Mouse (Mus musculus) lung, embryonic 15.5 days (tissue): Measurements from ENCODE around the gene Sprr2i. TPM values are rescaled to one million over a fixed set of nuclear protein-coding genes. Genes with fewer than 3 reads are reported as not detected.

Experiments
- ATAC-seq: fragments of 200-750 bp; cut with Nextera tagmentation; 2 replicates; pipeline ENCODE4 v1.8.0; 2017; ENCODE audit warnings: moderate number of reproducible peaks, borderline replicate concordance; ENCODE audit not compliant: low FRiP score, low TSS enrichment; ENCODE audit errors: extremely low read depth
- H3K27ac ChIP-seq: fragments of 300-500 bp; sonication (generic); 2 replicates; pipeline ENCODE4 v1.5.1; 2015; ENCODE audit warnings: moderate library complexity, mild to moderate bottlenecking, inconsistent platforms
- H3K27me3 ChIP-seq: fragments of 300-500 bp; sonication (generic); 2 replicates; pipeline ENCODE4 v1.6.1; 2015; ENCODE audit warnings: inconsistent platforms
- H3K36me3 ChIP-seq: fragments of 300-500 bp; sonication (generic); 2 replicates; pipeline ENCODE4 v1.6.1; 2015; ENCODE audit warnings: inconsistent platforms
- H3K4me1 ChIP-seq: fragments of 300-500 bp; sonication (generic); 2 replicates; pipeline ENCODE4 v1.6.1; 2015; ENCODE audit warnings: inconsistent platforms
- H3K4me2 ChIP-seq: fragments of 300-500 bp; sonication (generic); 2 replicates; pipeline ENCODE4 v1.6.1; 2015; ENCODE audit warnings: inconsistent platforms, mild to moderate bottlenecking, moderate library complexity
- H3K4me3 ChIP-seq: fragments of 300-500 bp; sonication (generic); 2 replicates; pipeline ENCODE4 v1.5.1; 2015; ENCODE audit warnings: mild to moderate bottlenecking, inconsistent platforms
- H3K9ac ChIP-seq: fragments of 300-500 bp; sonication (generic); 2 replicates; pipeline ENCODE4 v1.6.1; 2015; ENCODE audit warnings: inconsistent platforms
- H3K9me3 ChIP-seq: fragments of 300-500 bp; sonication (generic); 2 replicates; pipeline ENCODE4 v1.6.1; 2016; ENCODE audit warnings: inconsistent platforms
- WGBS: fragments of 180-500 bp; shearing (Covaris S2); methylation state at CpG from one replicate; pipeline ENCODE4 v1.1.7; 2015; 5-methylcytosine and 5-hydroxymethylcytosine counted together
- polyA plus RNA-seq: library from polyadenylated mRNA; unstranded; fragments of >200 nt; fragmentation: Nextera tagmentation; extraction: Ambion mirVana; gene quantifications from 2 replicates; pipeline ENCODE4 v1.2.1, GENCODE M21; 2015

The Sprr2i gene
- not detected in 2 replicates for polyA plus RNA-seq

DNA sequence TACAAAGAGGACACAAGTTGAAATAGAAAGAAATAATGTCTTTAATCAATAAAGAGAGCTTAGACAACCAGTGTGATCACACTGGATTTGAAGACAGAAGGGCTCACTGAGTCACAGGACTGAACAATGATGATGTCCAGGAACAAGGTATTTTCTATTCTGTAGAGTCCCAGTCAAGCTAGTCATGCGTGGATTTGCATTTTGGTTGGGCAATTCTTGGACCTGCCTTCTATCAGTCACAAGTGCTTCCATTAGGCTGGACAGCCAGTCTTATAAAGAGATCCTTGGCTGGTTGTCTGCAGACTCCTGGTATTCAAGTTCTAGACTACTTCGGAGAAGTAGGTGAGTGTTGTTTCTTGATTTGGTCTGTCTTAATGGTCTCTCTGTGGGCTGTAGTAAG, at the start of gene Sprr2i:
Sprr2i (plus strand) TSS at position 301 of the 400 bp plus-strand sequence.
- Histone ChIP-seq H3K27ac (no peak within 1 kb of the TSS), H3K27me3 (no peaks in the 10 kb centered on the region), H3K4me3 (no peak within 1 kb of the TSS), H3K9ac (no peak within 1 kb of the TSS), H3K9me3 (no peaks in the 10 kb centered on the region), H3K36me3 (no peaks in the 10 kb centered on the region), H3K4me2 (no peak within 1 kb of the TSS), H3K4me1 (no peaks in the 10 kb centered on the region)
- WGBS = 87% methylated on average over 2 of the region's 2 CpGs
- no peak for ATAC-seq

DNA sequence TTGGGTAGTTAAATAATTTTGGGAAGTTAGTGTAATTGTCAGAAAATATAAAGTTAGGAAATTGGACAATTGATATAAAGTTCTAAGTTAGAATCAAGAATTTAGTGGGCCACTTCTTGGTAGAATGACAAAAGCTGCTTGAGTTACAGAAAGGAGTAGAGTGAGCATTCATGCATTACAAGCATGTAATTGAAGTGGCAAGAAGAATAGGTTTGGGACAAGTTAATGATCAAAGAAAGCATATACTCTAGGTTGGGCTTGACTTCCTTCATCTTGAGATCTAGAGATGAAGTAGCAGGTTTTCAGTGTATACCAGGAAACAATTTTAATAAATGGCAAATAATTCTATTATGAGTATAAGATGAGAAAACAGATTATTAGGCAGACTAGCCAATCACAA, 46.2 kb upstream of the Sprr2i start:
- no peak overlapping the region for H3K4me3 ChIP-seq
- H3K4me2 ChIP-seq = no peak overlapping the region
- no peaks in the 10 kb centered on the region for H3K4me1 ChIP-seq
- ATAC-seq = no peak
- H3K27me3 ChIP-seq = no peaks in the 10 kb centered on the region
- H3K27ac ChIP-seq = no peak overlapping the region
- H3K9me3 ChIP-seq = no peaks in the 10 kb centered on the region
- no peak overlapping the region for H3K9ac ChIP-seq
- H3K36me3 ChIP-seq = no peaks in the 10 kb centered on the region

DNA sequence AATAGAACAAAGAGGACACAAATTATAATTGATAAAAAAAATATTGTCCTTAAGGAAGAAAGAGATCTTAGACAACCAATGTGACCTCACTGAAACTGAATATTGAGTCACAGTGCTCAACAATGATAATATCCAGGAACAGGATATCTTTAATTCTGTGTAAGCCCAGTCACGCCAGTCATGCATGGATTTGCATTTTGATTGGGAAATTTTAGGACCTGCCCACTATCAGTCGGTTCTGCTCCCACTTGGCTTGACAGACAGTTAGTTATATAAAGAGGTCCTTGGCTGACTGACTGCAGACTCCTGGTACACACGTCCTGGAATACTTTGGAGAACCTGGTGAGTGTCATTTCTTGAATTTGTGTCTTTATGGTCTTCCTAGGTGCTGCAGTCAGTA, 42.9 kb upstream of the Sprr2i start, which contains the start of gene Sprr2f:
Sprr2f (plus strand) TSS at position 301 of the 400 bp plus-strand sequence.
- no peak within 1 kb of the TSS for H3K4me3 ChIP-seq
- ATAC-seq = no peak
- no peak within 1 kb of the TSS for H3K4me2 ChIP-seq
- WGBS = 67% methylated on average over 3 of the region's 3 CpGs
- H3K9me3 ChIP-seq = no peaks in the 10 kb centered on the region
- H3K9ac ChIP-seq = no peak within 1 kb of the TSS
- H3K27ac ChIP-seq = no peak within 1 kb of the TSS
- H3K4me1 ChIP-seq = no peaks in the 10 kb centered on the region
- H3K36me3 ChIP-seq = no peaks in the 10 kb centered on the region
- H3K27me3 ChIP-seq = no peaks in the 10 kb centered on the region

DNA sequence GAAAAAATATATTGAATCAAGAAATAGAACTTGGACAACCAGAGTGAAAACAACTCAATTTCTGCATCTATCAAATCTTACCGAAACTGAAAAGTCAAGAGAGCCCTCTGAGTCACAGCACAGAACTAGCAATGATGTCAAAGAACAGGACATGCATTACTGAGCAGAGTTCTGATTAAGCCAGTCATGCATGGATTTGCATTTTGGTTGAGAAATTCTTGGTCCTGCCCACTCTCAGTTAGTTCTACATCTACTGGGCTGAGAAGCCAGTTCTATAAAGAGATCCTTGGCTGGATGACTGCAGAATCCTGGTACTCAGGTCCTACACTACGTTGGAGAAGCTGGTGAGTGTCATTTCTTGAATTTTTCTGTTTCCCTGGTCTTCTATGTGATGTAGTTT, 34.2 kb upstream of the Sprr2i start:
- WGBS = 67% methylated on average over 2 of the region's 2 CpGs
- H3K9me3 ChIP-seq = no peaks in the 10 kb centered on the region
- H3K36me3 ChIP-seq = no peaks in the 10 kb centered on the region
- no peak overlapping the region for H3K4me3 ChIP-seq
- H3K27ac ChIP-seq = no peak overlapping the region
- no peak overlapping the region for H3K9ac ChIP-seq
- ATAC-seq = no peak
- H3K27me3 ChIP-seq = no peaks in the 10 kb centered on the region
- H3K4me1 ChIP-seq = no peaks in the 10 kb centered on the region
- H3K4me2 ChIP-seq = no peak overlapping the region

DNA sequence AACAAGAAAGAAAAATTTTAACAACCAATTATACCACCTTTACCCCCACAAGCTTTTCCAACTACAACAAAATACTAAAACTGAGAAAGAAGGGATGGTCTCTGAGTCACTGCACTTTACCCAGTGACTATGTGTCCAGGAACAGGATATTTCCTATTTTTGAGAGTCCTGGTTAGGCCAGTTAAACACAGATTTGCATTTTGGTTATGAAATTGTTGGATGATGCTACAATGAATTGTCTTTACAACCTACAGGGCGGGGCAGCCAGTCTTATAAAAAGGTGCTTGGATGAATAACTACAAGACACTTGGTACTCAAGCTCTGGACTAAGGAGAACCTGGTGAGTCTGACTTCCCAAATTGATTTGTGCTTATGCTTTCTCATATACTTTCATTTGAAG, 22.4 kb upstream of the Sprr2i start, which contains the start of gene Sprr2h:
Sprr2h (plus strand) TSS at position 301 of the 400 bp plus-strand sequence.
- no peaks in the 10 kb centered on the region for H3K36me3 ChIP-seq
- WGBS = 77% methylated on average over 1 of the region's 1 CpGs
- no peak within 1 kb of the TSS for H3K9ac ChIP-seq
- no peaks in the 10 kb centered on the region for H3K27me3 ChIP-seq
- H3K4me2 ChIP-seq = no peak within 1 kb of the TSS
- H3K4me1 ChIP-seq = no peaks in the 10 kb centered on the region
- no peaks in the 10 kb centered on the region for H3K9me3 ChIP-seq
- H3K4me3 ChIP-seq = no peak within 1 kb of the TSS
- no peak within 1 kb of the TSS for H3K27ac ChIP-seq
- no peak for ATAC-seq

DNA sequence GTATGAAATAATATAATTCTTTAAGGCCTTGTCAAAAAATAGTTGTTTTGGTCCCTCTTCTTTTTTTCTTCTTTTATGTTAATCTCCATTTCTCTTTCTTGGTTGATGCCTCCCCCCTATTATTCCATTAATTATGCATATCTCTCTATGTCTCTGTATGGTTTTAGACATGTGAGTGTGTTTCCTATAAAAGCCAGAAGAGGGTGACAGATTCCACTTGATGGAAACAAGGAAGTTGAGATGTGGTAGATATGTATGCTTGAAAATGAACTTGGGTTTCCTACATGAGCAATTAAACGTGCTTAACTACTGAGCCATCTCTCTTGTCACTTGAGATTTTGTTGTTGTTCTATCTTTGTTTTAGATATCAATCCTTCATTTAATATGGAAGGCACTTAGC, 13.5 kb upstream of the Sprr2i start:
- H3K4me1 ChIP-seq = no peaks in the 10 kb centered on the region
- H3K9ac ChIP-seq = no peak overlapping the region
- no peaks in the 10 kb centered on the region for H3K9me3 ChIP-seq
- no peaks in the 10 kb centered on the region for H3K36me3 ChIP-seq
- H3K4me2 ChIP-seq = no peak overlapping the region
- no peak for ATAC-seq
- WGBS = 45% methylated on average over 1 of the region's 1 CpGs
- H3K27ac ChIP-seq = no peak overlapping the region
- no peaks in the 10 kb centered on the region for H3K27me3 ChIP-seq
- H3K4me3 ChIP-seq = no peak overlapping the region

DNA sequence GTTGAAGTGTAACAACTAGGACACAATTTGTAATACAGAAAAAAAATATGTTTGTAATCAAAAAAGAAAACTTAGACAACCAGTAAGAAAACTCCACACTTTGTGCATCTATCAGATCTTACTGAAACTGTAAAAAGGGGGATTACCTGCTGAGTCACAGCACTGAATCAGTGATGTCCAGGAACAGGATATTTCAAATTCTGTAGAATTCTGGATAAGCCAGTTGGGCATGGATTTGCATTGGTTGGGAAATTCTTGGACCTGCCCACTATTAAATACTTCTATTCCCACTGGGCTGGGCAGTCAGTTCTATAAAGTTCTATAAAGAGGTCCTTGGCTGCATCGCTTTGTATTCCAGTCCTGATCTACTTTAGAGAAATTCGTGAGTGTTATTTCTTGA, 10.0 kb downstream of the Sprr2i start, which contains the start of gene Sprr2j-ps:
Sprr2j-ps (plus strand) TSS at position 301 of the 400 bp plus-strand sequence.
- H3K36me3 ChIP-seq = no peaks in the 10 kb centered on the region
- ATAC-seq = no peak
- WGBS = 84% methylated on average over 2 of the region's 2 CpGs

DNA sequence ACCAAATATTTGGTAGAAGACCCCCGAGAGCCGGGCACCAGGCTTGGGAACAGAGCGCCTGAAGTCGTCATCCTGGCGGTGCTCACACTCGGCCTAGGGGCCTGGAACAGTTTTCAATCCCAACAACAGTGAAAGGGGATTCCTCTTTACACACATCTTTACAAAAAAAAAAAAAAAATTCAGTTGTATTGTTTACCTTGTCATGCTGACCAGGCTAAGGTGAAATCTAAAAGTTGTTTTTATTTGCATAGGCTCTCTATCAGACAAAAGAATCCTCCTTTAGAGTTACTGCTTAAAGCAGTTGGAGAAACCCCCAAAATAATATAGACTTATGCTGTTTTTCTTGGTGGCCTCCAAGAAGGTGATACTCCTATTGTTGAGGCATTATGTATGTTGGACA, 21.5 kb downstream of the Sprr2i start, which contains the start of gene Gm9774:
Gm9774 (minus strand) TSS at position 101 of the 400 bp plus-strand sequence.
- no peaks in the 10 kb centered on the region for H3K4me1 ChIP-seq
- WGBS = 93% methylated on average over 6 of the region's 6 CpGs
- ATAC-seq = no peak
- no peaks in the 10 kb centered on the region for H3K36me3 ChIP-seq
- no peak within 1 kb of the TSS for H3K27ac ChIP-seq
- no peak within 1 kb of the TSS for H3K9ac ChIP-seq
- H3K4me2 ChIP-seq = no peak within 1 kb of the TSS
- no peak within 1 kb of the TSS for H3K4me3 ChIP-seq
- no peaks in the 10 kb centered on the region for H3K9me3 ChIP-seq
- H3K27me3 ChIP-seq = no peaks in the 10 kb centered on the region

More for the DNA sequence above, 10.0 kb downstream of the Sprr2i start, which contains the start of gene Sprr2j-ps:
- no peaks in the 10 kb centered on the region for H3K9me3 ChIP-seq
- H3K4me1 ChIP-seq = no peaks in the 10 kb centered on the region
- no peaks in the 10 kb centered on the region for H3K27me3 ChIP-seq
- H3K27ac ChIP-seq = no peak within 1 kb of the TSS
- H3K9ac ChIP-seq = no peak within 1 kb of the TSS
- no peak within 1 kb of the TSS for H3K4me2 ChIP-seq
- H3K4me3 ChIP-seq = no peak within 1 kb of the TSS

DNA sequence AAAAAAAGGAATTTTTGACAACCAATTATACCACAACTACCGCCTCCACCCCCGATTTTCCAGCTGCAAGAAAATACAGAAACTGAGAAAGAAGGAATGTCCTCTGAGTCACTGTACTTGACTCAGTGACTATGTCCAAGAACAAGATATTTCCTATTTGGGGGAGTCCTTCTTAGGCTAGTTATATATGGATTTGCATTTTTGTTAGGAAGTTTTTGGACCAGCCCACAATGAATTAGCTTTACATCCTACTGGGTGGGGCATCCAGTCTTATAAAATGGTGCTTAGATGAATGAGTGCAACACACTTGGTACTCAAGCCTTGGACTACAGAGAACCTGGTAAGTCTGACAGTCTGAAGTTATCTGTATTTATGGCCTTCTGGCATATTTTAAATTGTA, 24.5 kb downstream of the Sprr2i start, which contains the start of gene Sprr2k:
Sprr2k (plus strand) TSS at position 301 of the 400 bp plus-strand sequence.
- no peaks in the 10 kb centered on the region for H3K36me3 ChIP-seq
- H3K4me2 ChIP-seq = no peak within 1 kb of the TSS
- 83% methylated on average over 2 of the region's 2 CpGs for WGBS
- no peaks in the 10 kb centered on the region for H3K27me3 ChIP-seq
- no peak within 1 kb of the TSS for H3K9ac ChIP-seq
- ATAC-seq = no peak
- H3K4me3 ChIP-seq = no peak within 1 kb of the TSS
- H3K27ac ChIP-seq = no peak within 1 kb of the TSS
- no peaks in the 10 kb centered on the region for H3K4me1 ChIP-seq
- H3K9me3 ChIP-seq = no peaks in the 10 kb centered on the region

DNA sequence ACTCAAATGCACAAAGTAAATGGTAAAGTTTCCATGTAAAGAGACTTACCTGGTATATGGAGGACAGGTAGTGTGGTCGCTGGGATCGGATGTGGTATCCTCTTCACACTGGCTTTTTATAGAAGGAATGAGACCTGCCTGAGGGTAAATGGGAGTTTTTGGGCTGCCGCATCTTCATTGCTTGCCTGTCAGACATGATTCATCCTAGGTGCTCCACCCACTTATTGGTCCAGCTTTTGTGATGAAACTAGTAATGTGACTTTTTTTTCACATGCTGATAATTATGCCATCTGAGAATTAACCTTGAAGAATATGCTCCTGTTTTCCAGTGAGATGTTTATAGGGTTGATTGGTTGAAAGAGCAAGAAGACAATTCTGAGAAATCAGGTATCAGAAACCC, 30.9 kb downstream of the Sprr2i start, which contains the start of gene Sprr1b:
Sprr1b (minus strand) TSS at position 101 of the 400 bp plus-strand sequence.
- no peaks in the 10 kb centered on the region for H3K27me3 ChIP-seq
- H3K9ac ChIP-seq = no peak within 1 kb of the TSS
- no peak for ATAC-seq
- no peaks in the 10 kb centered on the region for H3K9me3 ChIP-seq
- WGBS = 89% methylated on average over 3 of the region's 3 CpGs
- H3K4me3 ChIP-seq = no peak within 1 kb of the TSS
- H3K27ac ChIP-seq = no peak within 1 kb of the TSS
- H3K36me3 ChIP-seq = no peaks in the 10 kb centered on the region
- no peaks in the 10 kb centered on the region for H3K4me1 ChIP-seq
- H3K4me2 ChIP-seq = no peak within 1 kb of the TSS

DNA sequence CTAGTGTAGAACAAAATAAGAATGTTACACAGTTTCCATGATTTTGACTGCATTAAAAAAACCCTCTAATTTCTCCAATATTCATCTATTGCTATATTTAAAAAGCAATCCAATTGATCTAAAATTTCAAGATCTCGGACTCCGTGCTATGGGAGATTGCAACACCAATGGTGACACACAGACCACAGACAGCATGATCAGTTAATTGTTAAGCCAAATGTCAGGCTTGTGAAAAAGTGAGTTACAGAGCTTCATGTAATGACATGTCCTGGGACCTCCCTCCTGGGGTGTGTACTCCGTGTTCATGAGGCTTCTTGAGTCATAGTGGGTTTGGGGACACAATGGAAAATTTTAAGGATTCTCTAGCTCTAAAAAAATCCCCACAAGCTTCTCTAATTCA, 32.4 kb downstream of the Sprr2i start:
- 85% methylated on average over 3 of the region's 3 CpGs for WGBS
- no peaks in the 10 kb centered on the region for H3K36me3 ChIP-seq
- no peaks in the 10 kb centered on the region for H3K4me1 ChIP-seq
- H3K27ac ChIP-seq = no peak overlapping the region
- H3K9me3 ChIP-seq = no peaks in the 10 kb centered on the region
- no peaks in the 10 kb centered on the region for H3K27me3 ChIP-seq
- H3K4me3 ChIP-seq = no peak overlapping the region
- H3K9ac ChIP-seq = no peak overlapping the region
- H3K4me2 ChIP-seq = no peak overlapping the region
- ATAC-seq = no peak

DNA sequence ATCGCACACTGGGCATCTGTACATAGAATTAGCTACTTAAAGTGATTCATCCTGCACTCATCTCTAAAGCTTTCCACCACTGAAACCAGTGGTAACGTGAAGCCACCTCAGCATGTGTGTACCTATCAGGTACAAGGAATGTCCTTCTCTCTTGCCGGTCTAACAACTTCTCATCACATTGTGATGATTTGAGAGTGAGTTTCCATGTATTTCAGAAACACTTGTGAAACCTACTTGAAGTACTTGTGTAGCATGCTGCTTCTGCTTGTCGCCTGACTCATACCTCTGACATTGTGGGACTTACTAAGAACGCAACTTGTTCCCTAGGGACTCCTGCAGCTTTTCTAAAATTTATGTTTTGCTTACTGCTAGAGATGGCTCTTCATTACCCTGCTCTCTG, 47.4 kb downstream of the Sprr2i start:
- ATAC-seq = no peak
- H3K27me3 ChIP-seq = no peaks in the 10 kb centered on the region
- H3K36me3 ChIP-seq = no peaks in the 10 kb centered on the region
- H3K9me3 ChIP-seq = no peaks in the 10 kb centered on the region
- H3K9ac ChIP-seq = no peak overlapping the region
- H3K4me1 ChIP-seq = no peaks in the 10 kb centered on the region
- H3K4me3 ChIP-seq = no peak overlapping the region
- no peak overlapping the region for H3K27ac ChIP-seq
- no peak overlapping the region for H3K4me2 ChIP-seq
- 56% methylated on average over 5 of the region's 5 CpGs for WGBS

DNA sequence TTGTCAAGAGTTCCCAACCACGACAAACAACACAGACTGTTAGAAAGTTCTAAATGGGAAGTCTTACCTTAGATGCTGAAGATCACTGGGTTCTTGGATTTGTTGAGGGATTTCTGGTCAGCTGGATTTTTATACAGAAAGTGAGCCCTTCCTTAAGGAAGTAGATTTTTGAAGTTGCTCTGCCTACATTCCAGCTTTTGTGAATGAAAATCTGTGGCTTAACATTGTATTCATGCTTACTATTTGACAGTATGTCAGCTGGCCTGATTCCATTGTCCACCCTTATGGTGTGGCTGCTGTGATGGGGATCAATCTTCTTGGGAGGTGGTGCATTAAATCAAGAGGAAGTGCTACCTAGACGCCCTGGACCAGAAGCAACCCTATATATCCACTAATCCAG, 50.8 kb downstream of the Sprr2i start, which contains the start of gene Sprr3:
Sprr3 (minus strand) TSS at position 101 of the 400 bp plus-strand sequence.
- Histone ChIP-seq H3K9me3 (no peaks in the 10 kb centered on the region), H3K27me3 (no peaks in the 10 kb centered on the region), H3K36me3 (no peaks in the 10 kb centered on the region), H3K4me2 (no peak within 1 kb of the TSS), H3K9ac (no peak within 1 kb of the TSS), H3K4me3 (no peak within 1 kb of the TSS), H3K27ac (no peak within 1 kb of the TSS), H3K4me1 (no peaks in the 10 kb centered on the region)
- no peak for ATAC-seq
- 52% methylated on average over 2 of the region's 2 CpGs for WGBS
